Mouse (Mus musculus): ENCODE results near the gene Rtl8b.

Gene Rtl8b

GRCm38 (mm10) chrX:53670294-53670693 is at the start of gene Rtl8b:
Gene Rtl8b (minus strand): TSS chrX:53670408.
- 2% methylated on average over 11 of the region's 15 CpGs for WGBS

GRCm38 (mm10) chrX:53716323-53717182 is 46.3 kb upstream of the Rtl8b start:
- 9% methylated on average over 49 of the region's 49 CpGs for WGBS

- WGBS = 37% methylated on average over 2 of the region's 2 CpGs
Observed at GRCm38 (mm10) chrX:53715942-53716322, 45.7 kb upstream of the Rtl8b start.

- WGBS = 83% methylated on average over 3 of the region's 3 CpGs
Observed at GRCm38 (mm10) chrX:53702673-53703072, 32.5 kb upstream of the Rtl8b start.

- WGBS = 63% methylated on average over 2 of the region's 2 CpGs
Observed at GRCm38 (mm10) chrX:53699225-53699624, 29.0 kb upstream of the Rtl8b start.

- 85% methylated on average over 9 of the region's 9 CpGs for WGBS
Observed at GRCm38 (mm10) chrX:53694008-53694777, 24.0 kb upstream of the Rtl8b start.

GRCm38 (mm10) chrX:53693141-53693540 is 22.9 kb upstream of the Rtl8b start:
- 76% methylated on average over 2 of the region's 2 CpGs for WGBS

- WGBS = 68% methylated on average over 2 of the region's 2 CpGs
Observed at GRCm38 (mm10) chrX:53692065-53692464, 21.9 kb upstream of the Rtl8b start.

GRCm38 (mm10) chrX:53684676-53685075 is 14.5 kb upstream of the Rtl8b start:
- 76% methylated on average over 2 of the region's 4 CpGs for WGBS

- WGBS = 55% methylated on average over 1 of the region's 3 CpGs
Observed at GRCm38 (mm10) chrX:53682650-53683049, 12.4 kb upstream of the Rtl8b start.

- 3% methylated on average over 1 of the region's 2 CpGs for WGBS
Observed at GRCm38 (mm10) chrX:53676943-53677342, 6.7 kb upstream of the Rtl8b start.

- WGBS = 5% methylated on average over 4 of the region's 4 CpGs
Observed at GRCm38 (mm10) chrX:53670696-53671095, 488 bp upstream of the Rtl8b start.

GRCm38 (mm10) chrX:53669557-53670270 is 494 bp downstream of the Rtl8b start:
- WGBS = no CpG with 5 or more reads among the region's 36 CpGs

GRCm38 (mm10) chrX:53652917-53653316 is 17.3 kb downstream of the Rtl8b start:
- 75% methylated on average over 4 of the region's 4 CpGs for WGBS

GRCm38 (mm10) chrX:53645885-53646284 is 24.3 kb downstream of the Rtl8b start:
- 47% methylated on average over 6 of the region's 6 CpGs for WGBS

- 0% methylated on average over 12 of the region's 50 CpGs for WGBS
Observed at GRCm38 (mm10) chrX:53642980-53643961, 26.9 kb downstream of the Rtl8b start, which contains the start of gene Rtl8a. Gene Rtl8a (minus strand): TSS chrX:53643682.

- 25% methylated on average over 4 of the region's 4 CpGs for WGBS
Observed at GRCm38 (mm10) chrX:53642604-53642979, 27.6 kb downstream of the Rtl8b start.

- WGBS = 65% methylated on average over 3 of the region's 3 CpGs
Observed at GRCm38 (mm10) chrX:53638107-53638506, 32.1 kb downstream of the Rtl8b start.

All from cerebral cortex, adult 2 months (tissue).